Mouse (Mus musculus) kidney, adult 2 months (tissue): ENCODE results near the gene Cib4. TPM values are rescaled to one million over a fixed set of nuclear protein-coding genes. Genes with fewer than 3 reads are reported as not detected.

Experiments
- DNase-seq: peaks from one replicate; pipeline ENCODE4 v3.0.0; 2021
- H3K27ac ChIP-seq: fragments of 200-500 bp; 2 replicates; pipeline ENCODE4 v1.5.1; 2012; ENCODE audit warnings: low read depth, low read length, control low read depth, inconsistent platforms; ENCODE audit not compliant: insufficient read depth
- H3K27me3 ChIP-seq: fragments of 200-500 bp; replicated peaks from 2 replicates; pipeline ENCODE4 v1.6.1; 2012; ENCODE audit warnings: mild to moderate bottlenecking, moderate library complexity, low read length, inconsistent platforms; ENCODE audit not compliant: control insufficient read depth, insufficient read depth
- H3K36me3 ChIP-seq: fragments of 200-500 bp; 2 replicates; pipeline ENCODE4 v1.6.1; 2012; ENCODE audit warnings: mild to moderate bottlenecking, moderate library complexity, low read length, inconsistent platforms; ENCODE audit not compliant: control insufficient read depth, insufficient read depth
- H3K4me1 ChIP-seq: fragments of 200-500 bp; 2 replicates; pipeline ENCODE4 v1.6.1; 2011; ENCODE audit warnings: low read length; ENCODE audit not compliant: control insufficient read depth, insufficient read depth
- H3K4me3 ChIP-seq: fragments of 200-500 bp; 2 replicates; pipeline ENCODE4 v1.5.1; 2011; ENCODE audit warnings: mild to moderate bottlenecking, low read depth, low read length, control low read depth; ENCODE audit not compliant: insufficient read depth
- CTCF ChIP-seq: fragments of 200-500 bp; conservative IDR thresholded peaks from 2 replicates; pipeline ENCODE4 v1.5.1; 2011; ENCODE audit warnings: low read depth, mild to moderate bottlenecking, control low read depth, low read length, moderate library complexity, mixed read lengths; ENCODE audit not compliant: insufficient read depth, insufficient read length
- POLR2A ChIP-seq: fragments of 200-500 bp; IDR thresholded peaks from one replicate; pipeline ENCODE4 v1.6.1; 2011; ENCODE audit warnings: low read depth, low read length, control low read depth
- WGBS: fragments of 180-500 bp; shearing (Covaris S2); methylation state at CpG from one replicate; pipeline ENCODE4 v1.1.7; 2018; 5-methylcytosine and 5-hydroxymethylcytosine counted together
- polyA plus RNA-seq: library from polyadenylated mRNA; depleted of rRNA; stranded (reverse); fragments of >200 nt; gene quantifications from 2 replicates; pipeline ENCODE4 v1.2.3, GENCODE M21; 2012

Gene Cib4
- polyA plus RNA-seq, 1 experiment = not detected

- Histone ChIP-seq H3K36me3 (no peaks in the 10 kb centered on the region), H3K4me1 (no peaks in the 10 kb centered on the region), H3K27ac (no peak overlapping the region), H3K4me3 (no peak overlapping the region), H3K27me3 (no peaks in the 10 kb centered on the region)
- 67% methylated on average over 5 of the region's 5 CpGs for WGBS
- no peak for DNase-seq
- TF ChIP-seq POLR2A (no peak), CTCF (no peak)
These were observed 27.5 kb downstream of the Cib4 start for GRCm38 (mm10) chr5:30518108-30518507.

GRCm38 (mm10) chr5:30516376-30516775 lies 29.3 kb downstream of the Cib4 start:
- Histone ChIP-seq H3K36me3 (no peaks in the 10 kb centered on the region), H3K27me3 (no peaks in the 10 kb centered on the region), H3K4me3 (no peak overlapping the region), H3K4me1 (no peaks in the 10 kb centered on the region), H3K27ac (no peak overlapping the region)
- peak; percentile 53 for DNase-seq
- TF ChIP-seq POLR2A = no peak
- peak; percentile 90 for TF ChIP-seq CTCF
- 54% methylated on average over 7 of the region's 7 CpGs for WGBS

- H3K27ac ChIP-seq = no peak overlapping the region
- TF ChIP-seq POLR2A (no peak), CTCF (no peak)
- H3K36me3 ChIP-seq = no peaks in the 10 kb centered on the region
- no peak for DNase-seq
- no peaks in the 10 kb centered on the region for H3K27me3 ChIP-seq
- H3K4me3 ChIP-seq = no peak overlapping the region
- H3K4me1 ChIP-seq = no peaks in the 10 kb centered on the region
- WGBS = 86% methylated on average over 8 of the region's 8 CpGs
These were observed 32.5 kb downstream of the Cib4 start for GRCm38 (mm10) chr5:30513111-30513510.

- H3K27ac ChIP-seq = no peak overlapping the region
- DNase-seq = no peak
- TF ChIP-seq CTCF (no peak), POLR2A (no peak)
- 72% methylated on average over 7 of the region's 7 CpGs for WGBS
- no peaks in the 10 kb centered on the region for H3K4me1 ChIP-seq
- H3K27me3 ChIP-seq = no peaks in the 10 kb centered on the region
- no peak overlapping the region for H3K4me3 ChIP-seq
- no peaks in the 10 kb centered on the region for H3K36me3 ChIP-seq
These were observed 48.3 kb downstream of the Cib4 start for GRCm38 (mm10) chr5:30497299-30497698.

GRCm38 (mm10) chr5:30496821-30497220 lies 48.8 kb downstream of the Cib4 start:
- H3K27ac ChIP-seq = no peak overlapping the region
- no peaks in the 10 kb centered on the region for H3K4me1 ChIP-seq
- no peaks in the 10 kb centered on the region for H3K27me3 ChIP-seq
- no peak for DNase-seq
- WGBS = 90% methylated on average over 8 of the region's 8 CpGs
- TF ChIP-seq POLR2A (no peak), CTCF (no peak)
- H3K4me3 ChIP-seq = no peak overlapping the region
- no peaks in the 10 kb centered on the region for H3K36me3 ChIP-seq

- 86% methylated on average over 2 of the region's 2 CpGs for WGBS
- no peak for TF ChIP-seq POLR2A
- no peak for TF ChIP-seq CTCF
These were observed 50.3 kb downstream of the Cib4 start for GRCm38 (mm10) chr5:30495288-30495687.

GRCm38 (mm10) chr5:30494606-30495005 lies 51.0 kb downstream of the Cib4 start:
- H3K27me3 ChIP-seq = no peaks in the 10 kb centered on the region

More at GRCm38 (mm10) chr5:30495288-30495687, 50.3 kb downstream of the Cib4 start:
- Histone ChIP-seq H3K4me1 (no peaks in the 10 kb centered on the region), H3K4me3 (no peak overlapping the region), H3K27ac (no peak overlapping the region), H3K27me3 (no peaks in the 10 kb centered on the region), H3K36me3 (no peaks in the 10 kb centered on the region)
- no peak for DNase-seq

GRCm38 (mm10) chr5:30493723-30494122 lies 51.9 kb downstream of the Cib4 start:
- TF ChIP-seq CTCF (no peak), POLR2A (no peak)
- Histone ChIP-seq H3K4me1 (no peaks in the 10 kb centered on the region), H3K4me3 (no peak overlapping the region), H3K27me3 (no peaks in the 10 kb centered on the region), H3K36me3 (no peaks in the 10 kb centered on the region), H3K27ac (no peak overlapping the region)
- no peak for DNase-seq
- 50% methylated on average over 7 of the region's 7 CpGs for WGBS

More at GRCm38 (mm10) chr5:30494606-30495005, 51.0 kb downstream of the Cib4 start:
- Histone ChIP-seq H3K27ac (no peak overlapping the region), H3K4me1 (no peaks in the 10 kb centered on the region), H3K36me3 (no peaks in the 10 kb centered on the region), H3K4me3 (no peak overlapping the region)
- 82% methylated on average over 7 of the region's 7 CpGs for WGBS
- TF ChIP-seq CTCF = no peak
- TF ChIP-seq POLR2A = no peak
- DNase-seq = no peak
